Mouse (Mus musculus): ENCODE results near the gene Ddx54. TPM values are rescaled to one million over a fixed set of nuclear protein-coding genes. Genes with fewer than 3 reads are reported as not detected.

Ddx54 gene
- polyA plus RNA-seq, 1 experiment from 2014 or later, result 26.9 TPM

DNA sequence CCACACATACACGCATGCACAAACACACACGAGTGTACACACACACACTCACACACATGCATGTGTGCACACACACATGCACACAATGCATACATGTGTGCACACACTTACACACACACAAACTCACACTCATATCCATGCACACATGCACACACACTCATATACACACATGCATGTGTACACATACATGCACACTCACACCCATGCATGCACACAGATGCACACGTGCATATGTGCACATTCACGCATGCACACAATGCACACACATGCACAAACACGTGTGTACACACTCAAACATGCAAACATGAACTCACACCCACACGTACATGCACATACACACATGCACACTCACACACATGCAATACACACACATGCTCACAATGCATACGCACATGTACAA, 27.6 kb downstream of the Ddx54 start:
- no peak overlapping the region for H3K27ac ChIP-seq (ENCODE audit: low read depth, low read length)
- ATAC-seq (no peak), DNase-seq (ENCODE audit: low spot score) (no peak)
- H3K4me3 ChIP-seq (ENCODE audit: low read depth, low read length), result no peak overlapping the region
- H3K9me3 ChIP-seq (replicated peaks; ENCODE audit: control insufficient read depth, low read length), result no peaks in the 10 kb centered on the region
- H3K4me1 ChIP-seq (ENCODE audit: control insufficient read depth, insufficient read depth, low read length), result peaks cover 3% of the 10 kb centered on the region; the same call in 1 of the 2 replicates
- H3K27me3 ChIP-seq (replicated peaks; ENCODE audit: control insufficient read depth, insufficient read depth, low read length), result no peaks in the 10 kb centered on the region
- 91% methylated on average over 7 of the region's 7 CpGs for WGBS
- no peak overlapping the region for H3K4me2 ChIP-seq (ENCODE audit: low read length)
- H3K36me3 ChIP-seq (ENCODE audit: control insufficient read depth, insufficient read depth, low read length), result no peaks in the 10 kb centered on the region
- H3K9ac ChIP-seq (ENCODE audit: low read length), result no peak overlapping the region

DNA sequence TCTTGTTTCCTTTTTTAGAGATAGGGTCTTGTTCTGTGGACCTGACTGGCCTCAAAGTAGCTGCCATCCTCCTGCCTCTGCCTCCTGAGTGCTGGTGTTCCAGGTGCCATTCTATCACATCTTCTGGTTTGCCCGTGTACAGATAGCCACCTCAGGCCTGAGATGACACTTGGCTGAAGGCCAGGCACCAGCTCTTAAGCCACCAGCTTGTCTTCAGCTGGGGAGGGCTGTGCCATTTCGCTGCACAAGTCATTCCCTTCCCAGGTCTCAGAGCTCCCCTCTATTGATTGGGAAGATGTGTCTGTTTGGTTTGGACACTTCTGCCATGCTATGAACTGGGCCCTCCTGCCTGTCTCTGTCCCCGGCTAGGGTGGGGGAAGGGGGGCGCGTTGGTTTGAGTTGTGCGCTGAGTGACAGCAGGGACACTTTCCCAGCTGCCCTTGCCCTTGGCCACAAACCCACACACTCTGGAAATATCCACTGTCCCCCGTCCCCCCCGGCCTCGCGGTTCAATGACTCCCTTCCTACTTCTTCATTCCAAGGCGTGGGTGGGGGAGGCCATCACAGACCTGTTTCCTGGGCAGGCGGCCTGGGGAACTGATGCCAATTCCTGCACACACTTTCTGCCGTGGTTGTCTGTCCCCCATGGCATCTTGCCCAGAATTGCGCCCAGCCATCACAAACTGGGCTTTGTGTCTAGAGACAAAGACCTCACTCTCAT, 31.0 kb downstream of the Ddx54 start:
- H3K36me3 ChIP-seq (ENCODE audit: control insufficient read depth, insufficient read depth, low read length), result no peaks in the 10 kb centered on the region
- DNase-seq (ENCODE audit: low spot score), result no peak

DNA sequence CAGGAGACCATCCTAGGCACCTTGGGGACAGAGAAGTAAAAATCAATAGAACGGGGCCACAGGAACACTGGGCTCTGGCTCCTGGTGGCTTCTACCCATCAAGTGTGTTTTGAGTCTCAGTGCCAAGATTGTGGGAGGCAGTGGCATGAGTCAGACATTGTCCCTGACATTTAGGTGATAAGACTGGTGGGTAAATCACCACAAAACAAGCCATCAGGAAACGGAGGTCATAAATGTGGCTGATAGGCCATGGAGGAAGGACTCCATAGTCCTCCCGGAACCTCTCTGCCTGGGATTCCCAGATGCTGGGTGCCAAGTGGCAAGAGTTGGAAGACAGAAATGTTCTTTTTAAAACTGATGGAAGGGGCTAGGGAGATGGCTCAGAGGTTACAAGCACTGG, 31.7 kb downstream of the Ddx54 start:
- WGBS, result 88% methylated on average over 3 of the region's 3 CpGs
- peaks cover 9% of the 10 kb centered on the region for H3K27me3 ChIP-seq (replicated peaks; ENCODE audit: control insufficient read depth, insufficient read depth, low read length)
- ATAC-seq, result no peak

More for the DNA sequence above, 31.0 kb downstream of the Ddx54 start:
- H3K27ac ChIP-seq (ENCODE audit: low read depth, low read length), result no peak overlapping the region
- no peaks in the 10 kb centered on the region for H3K9me3 ChIP-seq (replicated peaks; ENCODE audit: control insufficient read depth, low read length)
- H3K4me1 ChIP-seq (ENCODE audit: control insufficient read depth, insufficient read depth, low read length), result peaks cover 6% of the 10 kb centered on the region; the same call in 1 of the 2 replicates
- no peak overlapping the region for H3K4me2 ChIP-seq (ENCODE audit: low read length)
- no peak overlapping the region for H3K9ac ChIP-seq (ENCODE audit: low read length)
- ATAC-seq, result no peak
- WGBS, result 70% methylated on average over 14 of the region's 14 CpGs
- no peak overlapping the region for H3K4me3 ChIP-seq (ENCODE audit: low read depth, low read length)
- H3K27me3 ChIP-seq (replicated peaks; ENCODE audit: control insufficient read depth, insufficient read depth, low read length), result 0 out of 2 replicates have a peak, but pooled peaks cover 4% of the 10 kb centered on the region

GRCm38 (mm10) chr5:120645851-120646250, 33.3 kb downstream of the Ddx54 start:
- no peaks in the 10 kb centered on the region for H3K9me3 ChIP-seq (replicated peaks; ENCODE audit: control insufficient read depth, low read length)
- H3K36me3 ChIP-seq (ENCODE audit: control insufficient read depth, insufficient read depth, low read length), result no peaks in the 10 kb centered on the region
- no peak overlapping the region for H3K9ac ChIP-seq (ENCODE audit: low read length)
- peaks cover 13% of the 10 kb centered on the region; the same call in 1 of the 2 replicates for H3K4me1 ChIP-seq (ENCODE audit: control insufficient read depth, insufficient read depth, low read length)
- H3K4me2 ChIP-seq (ENCODE audit: low read length), result no peak overlapping the region
- WGBS, result 49% methylated on average over 6 of the region's 6 CpGs
- H3K27ac ChIP-seq (ENCODE audit: low read depth, low read length), result no peak overlapping the region
- H3K27me3 ChIP-seq (replicated peaks; ENCODE audit: control insufficient read depth, insufficient read depth, low read length), result peaks cover 19% of the 10 kb centered on the region
- H3K4me3 ChIP-seq (ENCODE audit: low read depth, low read length), result no peak overlapping the region
- DNase-seq (ENCODE audit: low spot score) (no peak), ATAC-seq (no peak)

More for the DNA sequence above, 31.7 kb downstream of the Ddx54 start:
- H3K27ac ChIP-seq (ENCODE audit: low read depth, low read length), result no peak overlapping the region
- H3K36me3 ChIP-seq (ENCODE audit: control insufficient read depth, insufficient read depth, low read length), result no peaks in the 10 kb centered on the region
- no peak overlapping the region for H3K9ac ChIP-seq (ENCODE audit: low read length)
- DNase-seq (ENCODE audit: low spot score), result no peak
- no peak overlapping the region for H3K4me2 ChIP-seq (ENCODE audit: low read length)
- no peak overlapping the region for H3K4me3 ChIP-seq (ENCODE audit: low read depth, low read length)
- no peaks in the 10 kb centered on the region for H3K9me3 ChIP-seq (replicated peaks; ENCODE audit: control insufficient read depth, low read length)
- peaks cover 12% of the 10 kb centered on the region; the same call in 1 of the 2 replicates for H3K4me1 ChIP-seq (ENCODE audit: control insufficient read depth, insufficient read depth, low read length)

DNA sequence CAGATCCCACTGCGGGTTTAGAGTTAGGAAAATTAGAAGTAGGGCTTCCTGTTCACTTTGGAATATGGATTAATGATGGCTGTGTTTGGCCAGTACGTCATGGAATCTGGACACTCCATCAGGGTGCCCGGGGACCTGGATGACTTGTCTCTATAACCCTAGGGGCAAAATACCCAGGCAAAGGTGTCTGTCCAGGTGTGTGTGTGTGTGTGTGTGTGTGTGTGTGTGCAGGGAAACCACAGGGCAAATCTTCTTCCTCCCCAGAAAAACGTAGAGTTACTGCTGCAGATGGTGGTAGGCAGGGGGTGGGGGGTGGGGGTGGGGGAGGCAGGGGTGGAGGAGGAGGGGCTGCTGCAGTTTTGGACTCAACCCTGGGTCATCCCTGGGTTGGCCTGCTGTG, 34.8 kb downstream of the Ddx54 start:
- no peak for ATAC-seq
- H3K4me3 ChIP-seq (ENCODE audit: low read depth, low read length), result no peak overlapping the region
- DNase-seq (ENCODE audit: low spot score), result no peak
- H3K9ac ChIP-seq (ENCODE audit: low read length), result no peak overlapping the region
- 71% methylated on average over 4 of the region's 4 CpGs for WGBS
- H3K4me1 ChIP-seq (ENCODE audit: control insufficient read depth, insufficient read depth, low read length), result peaks cover 13% of the 10 kb centered on the region; the same call in 1 of the 2 replicates
- H3K27ac ChIP-seq (ENCODE audit: low read depth, low read length), result no peak overlapping the region
- H3K9me3 ChIP-seq (replicated peaks; ENCODE audit: control insufficient read depth, low read length), result no peaks in the 10 kb centered on the region
- H3K4me2 ChIP-seq (ENCODE audit: low read length), result no peak overlapping the region
- no peaks in the 10 kb centered on the region for H3K36me3 ChIP-seq (ENCODE audit: control insufficient read depth, insufficient read depth, low read length)
- H3K27me3 ChIP-seq (replicated peaks; ENCODE audit: control insufficient read depth, insufficient read depth, low read length), result peaks cover 19% of the 10 kb centered on the region

- H3K27ac ChIP-seq (ENCODE audit: low read depth, low read length), result no peak overlapping the region
- ATAC-seq (no peak), DNase-seq (ENCODE audit: low spot score) (no peak)
- peaks cover 13% of the 10 kb centered on the region; the same call in 1 of the 2 replicates for H3K4me1 ChIP-seq (ENCODE audit: control insufficient read depth, insufficient read depth, low read length)
- H3K9me3 ChIP-seq (replicated peaks; ENCODE audit: control insufficient read depth, low read length), result no peaks in the 10 kb centered on the region
- H3K4me2 ChIP-seq (ENCODE audit: low read length), result no peak overlapping the region
- no peak overlapping the region for H3K4me3 ChIP-seq (ENCODE audit: low read depth, low read length)
- peaks cover 19% of the 10 kb centered on the region for H3K27me3 ChIP-seq (replicated peaks; ENCODE audit: control insufficient read depth, insufficient read depth, low read length)
- 36% methylated on average over 12 of the region's 12 CpGs for WGBS
- H3K36me3 ChIP-seq (ENCODE audit: control insufficient read depth, insufficient read depth, low read length), result no peaks in the 10 kb centered on the region
- no peak overlapping the region for H3K9ac ChIP-seq (ENCODE audit: low read length)
Measured at GRCm38 (mm10) chr5:120647814-120648491, 35.4 kb downstream of the Ddx54 start.

DNA sequence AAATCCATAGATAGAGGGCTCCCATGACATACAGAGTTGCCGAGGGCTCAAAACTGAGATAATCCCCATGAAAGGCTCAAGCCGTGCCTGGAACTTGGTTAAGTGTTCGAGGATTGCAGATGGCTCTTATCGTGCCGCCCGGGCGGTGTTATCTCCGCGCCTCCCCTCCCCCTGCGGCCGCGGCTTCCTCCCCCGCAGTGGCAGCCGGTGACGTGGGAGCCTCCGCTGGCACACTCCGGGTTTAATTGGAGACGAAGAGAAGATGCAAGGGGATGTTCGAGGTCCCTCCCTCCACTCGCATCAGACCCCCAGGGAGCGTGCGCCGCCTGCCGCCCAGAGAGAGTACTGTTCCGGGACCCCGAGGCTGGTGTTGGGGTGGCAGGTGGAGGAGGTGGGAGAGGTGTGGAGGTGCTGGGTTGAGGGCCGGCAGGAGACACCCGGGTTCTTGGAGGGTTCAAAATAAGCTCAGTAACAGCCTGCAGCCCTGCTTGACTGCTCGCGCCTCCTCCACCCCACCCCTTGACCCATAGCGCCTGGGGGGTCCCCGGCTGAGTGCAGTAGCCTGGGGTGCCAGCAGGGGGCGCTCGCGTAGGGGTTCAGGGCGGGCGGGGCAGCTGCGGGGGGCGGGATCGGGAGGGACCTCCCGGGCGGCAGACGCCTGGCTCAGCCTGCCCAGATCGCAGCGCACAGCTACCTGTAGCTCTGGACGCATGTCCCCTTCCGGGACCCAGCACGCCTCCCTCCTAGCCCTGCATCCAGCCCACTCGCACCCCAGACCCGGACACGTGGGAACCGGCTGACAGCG, 36.2 kb downstream of the Ddx54 start, which contains the start of gene Rasal1:
Gene Rasal1 (plus strand): TSS at position 244 of the 805 bp plus-strand sequence.
- H3K27me3 ChIP-seq (replicated peaks; ENCODE audit: control insufficient read depth, insufficient read depth, low read length), result peaks cover 19% of the 10 kb centered on the region
- no peak within 1 kb of the TSS for H3K9ac ChIP-seq (ENCODE audit: low read length)
- 2% methylated on average over 39 of the region's 53 CpGs for WGBS
- ATAC-seq (peak; percentile 50), DNase-seq (ENCODE audit: low spot score) (peak; percentile 48)
- H3K36me3 ChIP-seq (ENCODE audit: control insufficient read depth, insufficient read depth, low read length), result no peaks in the 10 kb centered on the region
- no peak within 1 kb of the TSS for H3K27ac ChIP-seq (ENCODE audit: low read depth, low read length)
- H3K9me3 ChIP-seq (replicated peaks; ENCODE audit: control insufficient read depth, low read length), result no peaks in the 10 kb centered on the region
- peaks cover 13% of the 10 kb centered on the region; the same call in 1 of the 2 replicates for H3K4me1 ChIP-seq (ENCODE audit: control insufficient read depth, insufficient read depth, low read length)
- H3K4me3 ChIP-seq (ENCODE audit: low read depth, low read length), result peak within 1 kb of the TSS; percentile 18
- peak within 1 kb of the TSS; percentile 42 for H3K4me2 ChIP-seq (ENCODE audit: low read length)

DNA sequence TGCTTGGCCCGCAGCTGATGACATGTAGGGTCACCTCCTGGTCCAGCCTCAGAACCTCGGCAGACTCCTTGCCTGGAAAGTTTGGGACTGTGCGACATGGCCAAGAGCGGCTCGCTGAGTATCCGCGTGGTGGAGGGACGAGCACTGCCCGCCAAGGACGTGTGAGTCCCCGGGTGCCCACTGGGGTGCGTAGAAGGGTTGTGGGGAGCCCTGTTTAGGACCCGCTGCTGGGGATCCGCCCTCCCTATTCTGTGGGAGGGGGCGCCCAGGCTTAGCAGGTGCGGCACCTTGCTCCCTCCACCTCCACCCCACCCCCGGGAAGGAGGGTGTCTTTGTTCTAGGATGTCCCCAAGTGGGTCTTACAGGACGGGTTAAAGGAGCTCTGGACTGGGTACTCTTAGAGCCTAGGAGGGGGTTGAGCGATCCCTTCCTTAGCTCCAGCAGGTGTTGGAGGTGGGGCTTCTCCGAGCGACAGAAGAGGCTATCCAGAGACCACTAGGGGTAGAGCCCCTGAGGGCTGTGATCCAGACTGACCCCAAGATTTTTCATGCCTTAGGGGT, 36.9 kb downstream of the Ddx54 start:
- peaks cover 10% of the 10 kb centered on the region; the same call in 1 of the 2 replicates for H3K4me1 ChIP-seq (ENCODE audit: control insufficient read depth, insufficient read depth, low read length)
- H3K27me3 ChIP-seq (replicated peaks; ENCODE audit: control insufficient read depth, insufficient read depth, low read length), result peaks cover 19% of the 10 kb centered on the region
- DNase-seq (ENCODE audit: low spot score) (no peak), ATAC-seq (no peak; the same call in 1 of the 2 replicates)
- H3K36me3 ChIP-seq (ENCODE audit: control insufficient read depth, insufficient read depth, low read length), result no peaks in the 10 kb centered on the region
- no peak overlapping the region for H3K9ac ChIP-seq (ENCODE audit: low read length)
- H3K9me3 ChIP-seq (replicated peaks; ENCODE audit: control insufficient read depth, low read length), result no peaks in the 10 kb centered on the region
- H3K27ac ChIP-seq (ENCODE audit: low read depth, low read length), result no peak overlapping the region
- peak overlapping the region; percentile 42 for H3K4me2 ChIP-seq (ENCODE audit: low read length)
- 2% methylated on average over 20 of the region's 21 CpGs for WGBS
- H3K4me3 ChIP-seq (ENCODE audit: low read depth, low read length), result peak overlapping the region; percentile 18; the same call in 1 of the 2 replicates

Measured in forebrain, embryonic 14.5 days (tissue).